Mouse (Mus musculus) brain, embryonic 14.5 days (tissue): Measurements from ENCODE around the gene Fahd1.

ENCODE experiments used
- CTCF ChIP-seq: fragments of 200-500 bp; IDR thresholded peaks from 2 replicates; pipeline ENCODE4 v1.5.1; 2012; ENCODE audit warnings: inconsistent platforms, mild to moderate bottlenecking, moderate library complexity, borderline replicate concordance; ENCODE audit not compliant: insufficient read depth, insufficient read length; ENCODE audit errors: extremely low read depth
- POLR2A ChIP-seq: fragments of 200-500 bp; IDR thresholded peaks from 2 replicates; pipeline ENCODE4 v1.6.1; 2012; ENCODE audit warnings: mild to moderate bottlenecking, inconsistent platforms, borderline replicate concordance; ENCODE audit not compliant: poor library complexity, insufficient read depth, insufficient read length, severe bottlenecking; ENCODE audit errors: extremely low read depth

DNA sequence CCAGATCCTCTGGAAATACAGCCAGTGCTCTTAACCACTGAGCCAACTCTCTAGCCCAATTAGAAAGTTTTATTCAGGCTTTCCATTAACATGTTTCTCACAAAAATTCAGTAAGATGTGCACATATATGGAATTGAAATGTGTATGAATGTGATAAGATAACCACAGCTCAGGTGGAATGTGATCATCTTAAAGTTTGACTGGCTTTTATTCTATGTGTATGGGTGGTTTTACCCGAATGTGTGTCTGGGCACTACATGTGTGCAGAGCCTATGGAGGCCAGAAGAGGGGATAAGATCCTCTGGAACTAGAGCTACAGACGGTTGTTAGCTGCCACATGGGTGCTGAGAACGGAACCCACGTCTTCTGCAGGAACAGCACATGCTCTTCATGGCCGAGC, 34.9 kb downstream of the Fahd1 start:
- TF ChIP-seq CTCF (no peak), POLR2A (no peak)
